Mouse (Mus musculus) right cerebral cortex, postnatal 10 days (tissue): ENCODE measurements around the gene Aldh1l2.

Experiments used
- DNase-seq, 2 experiments: peaks; one replicate each; pipeline ENCODE4 v3.0.0; 2021; ENCODE audit warnings: low spot score in 2 of 2

Gene Aldh1l2

DNA sequence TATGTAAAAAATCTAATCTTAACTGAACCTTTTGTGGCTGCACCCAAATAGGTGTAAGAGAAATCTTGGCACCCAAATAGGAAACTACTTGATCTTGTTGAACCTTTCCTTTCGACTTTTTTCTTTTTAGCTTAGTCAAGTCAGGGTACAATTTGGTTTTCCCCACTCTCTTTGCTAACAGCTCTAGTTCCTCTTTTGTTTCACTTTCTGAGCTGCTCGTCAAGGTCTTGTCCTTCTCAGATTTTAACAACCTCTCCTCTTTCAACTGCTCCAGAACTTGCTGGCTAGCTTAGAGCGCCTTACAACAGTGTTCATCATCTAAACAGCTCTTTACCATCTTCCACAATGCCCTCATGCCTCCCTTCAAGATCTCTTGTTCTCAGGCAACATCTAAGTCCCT lies 76.4 kb downstream of the Aldh1l2 start:
- DNase-seq = no peak

DNA sequence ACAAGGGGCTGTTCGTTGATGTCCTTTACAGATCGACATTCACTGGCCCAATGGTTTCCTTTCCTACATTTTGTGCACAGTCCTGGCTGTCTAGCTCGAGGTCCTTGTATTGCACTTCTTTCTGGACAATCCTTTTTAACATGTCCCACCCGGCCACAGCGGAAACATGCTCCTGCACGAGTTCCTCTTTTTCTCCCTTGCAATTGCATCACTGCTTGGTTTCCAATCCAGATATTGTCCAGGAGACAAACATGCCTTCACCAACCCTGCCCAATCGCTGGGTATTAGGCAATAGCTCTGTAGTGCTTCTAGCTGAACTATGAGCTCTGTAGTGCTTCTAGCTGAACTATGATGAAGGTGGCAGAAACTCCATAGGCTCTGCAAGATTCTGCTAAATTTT lies 85.4 kb downstream of the Aldh1l2 start:
- no peak for DNase-seq
